Mouse (Mus musculus) ovary, postnatal 36 days (tissue): Measurements from ENCODE around the gene Araf.
A peak's percentile ranks its signal among the peaks of the same experiment; 100 is the strongest.

ENCODE experiments used
- DNase-seq: peaks from one replicate; pipeline ENCODE4 v3.0.0; 2022; ENCODE audit warnings: low spot score, mixed read lengths

Gene Araf

GRCm38 (mm10) chrX:20848256-20848984, 50.8 kb downstream of the Araf start:
- DNase-seq = peak; percentile 81

GRCm38 (mm10) chrX:20853794-20854193, 56.2 kb downstream of the Araf start:
- no peak for DNase-seq

- no peak for DNase-seq
Measured at GRCm38 (mm10) chrX:20861453-20862104, 64.0 kb downstream of the Araf start.

GRCm38 (mm10) chrX:20862105-20863065, 64.8 kb downstream of the Araf start:
- DNase-seq = peak; percentile 37

DNA sequence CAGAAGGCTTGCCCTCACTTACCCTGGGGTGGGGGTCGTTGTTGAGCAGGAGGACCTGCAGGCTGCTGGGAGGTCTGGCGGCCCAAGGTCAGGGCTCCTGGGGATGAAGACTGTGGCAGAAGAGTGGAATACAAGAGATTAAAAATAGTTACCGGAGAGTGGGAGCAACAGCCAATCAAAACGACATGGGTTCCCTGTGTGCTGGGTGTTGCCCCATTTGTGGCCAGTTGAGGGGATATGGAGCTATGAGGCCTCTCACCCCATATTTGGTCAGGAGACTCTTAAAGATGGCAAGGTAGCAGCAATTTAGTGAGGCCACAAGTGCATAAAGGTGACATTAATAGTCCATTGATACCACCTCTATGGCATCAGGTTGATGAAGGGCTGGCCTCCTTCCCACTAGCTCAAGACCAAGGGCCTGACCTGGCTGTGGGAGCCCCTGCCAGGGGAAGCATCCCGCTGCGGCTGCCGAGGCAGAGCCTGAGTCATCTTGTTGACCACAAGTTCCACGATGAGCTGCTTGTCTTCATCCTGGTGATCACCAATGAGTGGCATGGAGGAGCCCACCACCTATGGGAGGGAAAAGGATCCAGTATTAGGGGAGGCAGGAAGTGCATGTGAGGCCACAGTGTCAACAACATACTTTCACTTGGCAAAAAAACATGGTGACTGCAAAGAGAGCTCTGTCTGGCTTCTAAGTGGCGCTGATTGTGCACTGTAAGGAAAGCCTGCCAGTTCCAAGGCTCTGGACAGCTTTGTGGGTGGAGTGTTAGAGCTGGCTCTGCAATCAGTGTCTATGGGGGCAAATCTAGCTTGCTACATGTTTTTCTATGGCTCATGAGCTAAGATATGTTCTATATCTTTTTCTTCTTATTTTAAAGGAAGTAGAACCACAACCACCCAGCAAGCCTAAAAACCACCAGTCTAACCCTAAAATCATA, 65.8 kb downstream of the Araf start:
- no peak for DNase-seq

DNA sequence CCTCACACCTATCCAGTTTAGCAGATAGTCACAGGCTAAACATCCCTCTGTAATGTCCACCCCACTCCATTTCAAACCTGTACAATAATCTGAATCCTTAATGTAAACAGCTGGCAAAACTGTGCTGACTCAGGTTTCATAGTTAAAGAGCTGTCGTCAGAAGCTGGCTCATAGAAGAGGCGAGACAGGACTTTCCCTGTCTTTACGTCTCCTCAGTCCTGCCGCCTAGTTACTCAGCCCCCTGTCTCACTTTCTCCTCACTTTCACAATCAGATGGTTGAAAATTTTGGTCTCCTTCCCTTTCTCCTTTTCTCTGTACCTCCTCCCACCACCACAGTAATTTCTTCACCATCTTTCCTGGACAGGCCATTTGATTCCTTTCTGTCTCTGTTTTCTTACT, 70.5 kb downstream of the Araf start:
- no peak for DNase-seq

GRCm38 (mm10) chrX:20869203-20869602, 71.6 kb downstream of the Araf start:
- no peak for DNase-seq

GRCm38 (mm10) chrX:20869962-20870513, 72.4 kb downstream of the Araf start, which contains the start of gene Timp1:
TSS of gene Timp1 (plus strand) at chrX:20870166.
- DNase-seq = peak; percentile 64

GRCm38 (mm10) chrX:20872928-20873500, 75.4 kb downstream of the Araf start:
- DNase-seq = no peak

DNA sequence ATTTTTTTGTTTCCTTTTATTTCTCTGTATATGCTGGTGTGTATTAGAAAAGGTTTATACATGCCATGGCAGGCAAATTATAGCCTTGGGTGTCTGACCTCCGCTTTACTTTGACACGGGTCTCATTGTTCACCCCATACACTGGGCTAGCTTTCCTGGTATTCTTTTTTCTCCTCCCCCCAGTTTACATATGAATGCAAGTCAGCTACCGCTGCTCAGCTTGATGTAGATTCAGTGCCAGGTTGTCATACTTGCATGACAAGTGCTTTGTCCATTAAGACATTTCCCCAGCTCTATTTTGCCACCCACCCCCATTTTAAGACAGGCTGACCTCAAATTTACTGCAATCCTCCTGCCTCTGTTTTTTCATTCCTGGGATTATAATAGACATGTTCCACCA, 77.6 kb downstream of the Araf start:
- DNase-seq = no peak

DNA sequence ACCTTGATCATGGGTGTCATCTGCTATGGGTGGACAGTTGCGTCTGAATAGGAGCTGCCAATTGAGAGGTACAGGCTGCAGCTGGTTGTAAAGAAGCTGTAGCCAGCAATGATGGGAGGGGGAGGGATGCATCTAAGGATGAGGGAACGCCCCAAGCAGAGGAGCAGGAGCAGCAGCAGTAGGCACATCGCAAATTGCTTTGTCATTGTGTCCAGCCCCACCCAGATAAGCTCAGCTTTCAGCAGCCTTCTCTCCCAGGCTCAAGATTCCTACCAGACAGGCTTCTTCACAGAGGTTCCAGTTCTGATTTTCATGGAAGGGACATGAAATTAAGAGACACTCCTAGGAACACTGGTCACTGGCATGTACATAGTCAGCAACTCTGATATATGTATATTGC, 112.5 kb downstream of the Araf start:
- no peak for DNase-seq
